18 mouse cellular contexts compared by ENCODE assay signal in the genomic region with DNA sequence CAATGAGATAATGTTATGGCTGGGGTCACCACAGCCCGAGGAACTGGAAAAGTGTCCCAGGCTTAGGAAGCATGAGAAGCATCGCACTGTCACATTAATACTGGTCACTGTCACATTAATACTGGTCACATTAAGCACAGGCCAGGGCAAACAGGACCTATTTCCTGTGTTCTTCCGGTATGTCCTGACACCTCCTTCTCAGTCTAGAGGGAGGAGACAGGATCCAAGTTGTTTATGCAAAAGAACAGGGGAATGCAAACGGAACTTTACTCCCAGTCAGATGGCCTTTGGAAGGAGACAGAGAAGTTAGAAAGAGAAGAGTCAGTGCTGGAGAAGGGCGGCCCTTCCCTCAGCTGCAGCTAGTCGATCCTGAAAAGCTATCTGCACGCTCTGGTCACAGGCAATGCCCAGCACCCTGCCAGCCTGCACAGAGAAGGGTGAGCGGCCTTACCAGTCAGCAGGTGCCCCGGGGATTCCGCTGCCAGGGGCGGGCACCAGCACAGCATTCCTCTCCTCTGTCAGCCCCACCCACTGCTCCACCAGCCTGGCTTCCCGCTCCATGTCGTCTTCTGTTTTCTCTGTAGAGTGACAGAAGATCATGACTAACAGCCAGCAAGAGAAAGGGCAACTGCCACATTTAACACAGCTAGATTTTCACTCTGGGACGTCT. TPM values are rescaled to one million over a fixed set of nuclear protein-coding genes. Genes with fewer than 3 reads are reported as not detected.
DNase-seq lines count a peak whose midpoint lies in the region; ATAC-seq and TF ChIP-seq lines count a peak whose summit lies in the region.
"Had no signal": no experiment of that assay in that cellular context is flagged by ENCODE, and none has a peak within 500 bp of the region (broad histone marks: within the 10 kb centered on the region; RNA-seq: fewer than 3 reads in every experiment).

No protein-coding gene starts in this region.

- no peak for ATAC-seq in intestine, embryonic 16.5 days
- ATAC-seq in intestine, embryonic 15.5 days = no peak
- ATAC-seq in lung, postnatal 0 days = peak; percentile 75
- no peak for ATAC-seq in forebrain, embryonic 16.5 days
- ATAC-seq: Patski had no signal

- H3K36me3 ChIP-seq in intestine, embryonic 16.5 days (ENCODE audit: control insufficient read depth, insufficient read depth, low read length) = peaks cover 16% of the 10 kb centered on the region
- H3K36me3 ChIP-seq in intestine, embryonic 15.5 days = peaks cover 13% of the 10 kb centered on the region
- H3K36me3 ChIP-seq in lung, postnatal 0 days (ENCODE audit: insufficient read depth, low read length) = peaks cover 28% of the 10 kb centered on the region; the same call in 1 of the 2 replicates
- peaks cover 4% of the 10 kb centered on the region; the same call in 1 of the 2 replicates for H3K36me3 ChIP-seq in forebrain, embryonic 16.5 days (ENCODE audit: control insufficient read depth, insufficient read depth)

- no peak overlapping the region for H3K9ac ChIP-seq in intestine, embryonic 16.5 days (ENCODE audit: low read depth, low read length)
- H3K9ac ChIP-seq in intestine, embryonic 15.5 days = no peak overlapping the region
- no peak overlapping the region for H3K9ac ChIP-seq in lung, postnatal 0 days (replicated peaks; ENCODE audit: low read depth)
- no peak overlapping the region for H3K9ac ChIP-seq in forebrain, embryonic 16.5 days (replicated peaks; ENCODE audit: low read depth, low read length)
- H3K9ac ChIP-seq: midbrain, embryonic 12.5 days had no signal

- DNase-seq in R1 (ENCODE audit: low read depth, low spot score) = peak; percentile 33
- DNase-seq in gastrocnemius, postnatal 25 days = peak; percentile 81
- DNase-seq in lung, postnatal 0 days (ENCODE audit: low spot score) = peak; percentile 50
- DNase-seq in layer of hippocampus, adult 8-10 months (ENCODE audit: low spot score in 2 of 2) = no peak
- no peak for DNase-seq in thymus, adult 18-20 months
- DNase-seq: adrenal gland, postnatal 10 days; cerebellum, adult 2 months; heart, postnatal 36 days; thymus, postnatal 25 days had no signal

- H3K27me3 ChIP-seq in intestine, embryonic 16.5 days (replicated peaks; ENCODE audit: control insufficient read depth, insufficient read depth, low read length) = no peaks in the 10 kb centered on the region
- H3K27me3 ChIP-seq in intestine, embryonic 15.5 days (replicated peaks) = no peaks in the 10 kb centered on the region
- H3K27me3 ChIP-seq in lung, postnatal 0 days (replicated peaks; ENCODE audit: insufficient read depth, low read length) = no peaks in the 10 kb centered on the region
- no peaks in the 10 kb centered on the region for H3K27me3 ChIP-seq in forebrain, embryonic 16.5 days (replicated peaks; ENCODE audit: control insufficient read depth, insufficient read depth, low read length)
- H3K27me3 ChIP-seq: midbrain, embryonic 12.5 days; Patski had no signal

- no peak for TF ChIP-seq CTCF in lung, postnatal 0 days (IDR thresholded peaks at IDR 0.05)

- peak overlapping the region; percentile 18; the same call in 1 of the 2 replicates for H3K27ac ChIP-seq in intestine, embryonic 16.5 days (ENCODE audit: low read length)
- H3K27ac ChIP-seq in intestine, embryonic 15.5 days = no peak overlapping the region
- peak overlapping the region; percentile 32; the same call in 1 of the 2 replicates for H3K27ac ChIP-seq in lung, postnatal 0 days (ENCODE audit: low read length)
- no peak overlapping the region for H3K27ac ChIP-seq in forebrain, embryonic 16.5 days (ENCODE audit: low read length)
- H3K27ac ChIP-seq: embryonic facial prominence, embryonic 10.5 days; forebrain, embryonic 10.5 days; left cerebral cortex, adult 2 months; midbrain, embryonic 12.5 days had no signal

- H3K4me3 ChIP-seq in intestine, embryonic 16.5 days (ENCODE audit: low read length) = no peak overlapping the region
- no peak overlapping the region for H3K4me3 ChIP-seq in intestine, embryonic 15.5 days (replicated peaks)
- H3K4me3 ChIP-seq in lung, postnatal 0 days (ENCODE audit: low read depth, low read length) = no peak overlapping the region
- H3K4me3 ChIP-seq in forebrain, embryonic 16.5 days (replicated peaks; ENCODE audit: low read length) = no peak overlapping the region
- H3K4me3 ChIP-seq: embryonic facial prominence, embryonic 10.5 days; forebrain, embryonic 10.5 days; left cerebral cortex, adult 2 months; midbrain, embryonic 12.5 days had no signal

- no peaks in the 10 kb centered on the region for H3K9me3 ChIP-seq in intestine, embryonic 16.5 days (ENCODE audit: control insufficient read depth, low read length)
- no peaks in the 10 kb centered on the region for H3K9me3 ChIP-seq in intestine, embryonic 15.5 days
- no peaks in the 10 kb centered on the region for H3K9me3 ChIP-seq in lung, postnatal 0 days (ENCODE audit: low read length)
- H3K9me3 ChIP-seq in forebrain, embryonic 16.5 days (ENCODE audit: control insufficient read depth, low read length) = no peaks in the 10 kb centered on the region
- H3K9me3 ChIP-seq: embryonic facial prominence, embryonic 10.5 days; midbrain, embryonic 12.5 days had no signal

- no peak overlapping the region for H3K4me2 ChIP-seq in intestine, embryonic 16.5 days (ENCODE audit: low read depth, low read length)
- no peak overlapping the region for H3K4me2 ChIP-seq in intestine, embryonic 15.5 days (replicated peaks)
- peak overlapping the region; percentile 22; the same call in 1 of the 2 replicates for H3K4me2 ChIP-seq in lung, postnatal 0 days (replicated peaks; ENCODE audit: low read depth, low read length)
- no peak overlapping the region for H3K4me2 ChIP-seq in forebrain, embryonic 16.5 days (ENCODE audit: low read length)
- H3K4me2 ChIP-seq: liver, embryonic 11.5 days; midbrain, embryonic 12.5 days had no signal

- peak; percentile 52 for TF ChIP-seq EP300 in lung, postnatal 0 days (IDR thresholded peaks at IDR 0.05)

- H3K4me1 ChIP-seq in intestine, embryonic 16.5 days (ENCODE audit: control insufficient read depth, insufficient read depth, low read length) = peaks cover 5% of the 10 kb centered on the region
- H3K4me1 ChIP-seq in intestine, embryonic 15.5 days (replicated peaks) = 0 out of 2 replicates have a peak, but pooled peaks cover 3% of the 10 kb centered on the region
- H3K4me1 ChIP-seq in lung, postnatal 0 days (ENCODE audit: insufficient read depth, low read depth, low read length) = peaks cover 7% of the 10 kb centered on the region; the same call in 1 of the 2 replicates
- H3K4me1 ChIP-seq in forebrain, embryonic 16.5 days (replicated peaks; ENCODE audit: control insufficient read depth, insufficient read depth, low read length) = no peaks in the 10 kb centered on the region
- H3K4me1 ChIP-seq: forebrain, embryonic 10.5 days; midbrain, embryonic 12.5 days had no signal

- WGBS in intestine, embryonic 16.5 days = 65% methylated on average over 14 of the region's 14 CpGs
- WGBS in intestine, embryonic 15.5 days = 52% methylated on average over 14 of the region's 14 CpGs
- 41% methylated on average over 14 of the region's 14 CpGs for WGBS in lung, postnatal 0 days
- 81% methylated on average over 14 of the region's 14 CpGs for WGBS in forebrain, embryonic 16.5 days

RNA-seq across cellular contexts. Expression of a gene that starts 49.0 kb away (rescaled TPM):
- 12.1 and 14.5 TPM in 2 replicates for polyA plus RNA-seq in intestine, embryonic 16.5 days (2015; fragmentation: Nextera tagmentation; extraction: Ambion mirVana)
- 20.3 and 21.4 TPM in 2 replicates for polyA plus RNA-seq in intestine, embryonic 15.5 days (2015; fragmentation: Nextera tagmentation; extraction: Ambion mirVana)
- total RNA-seq in gastrocnemius, postnatal 25 days (2021) = 10 to 100 TPM; 31.3 to 40.2 TPM
- polyA plus RNA-seq in lung, postnatal 0 days (2015; fragmentation: Nextera tagmentation; extraction: Ambion mirVana) = 14.0 and 16.9 TPM in 2 replicates
- total RNA-seq in layer of hippocampus, adult 8-10 months (2022) = 10 to 100 TPM; 47.5 to 57.8 (median 54.0) TPM
- polyA plus RNA-seq in forebrain, embryonic 16.5 days (2015; fragmentation: Nextera tagmentation; extraction: Ambion mirVana) = 21.7 and 25.9 TPM in 2 replicates

Comparison
In these comparisons a context has a peak if more than half of its experiments do, and no peak if none do; other contexts are left out.
1. H3K27ac ChIP-seq: peak in intestine, embryonic 16.5 days (single experiment) and lung, postnatal 0 days (single experiment); none in intestine, embryonic 15.5 days (single experiment) and forebrain, embryonic 16.5 days (single experiment).
2. DNase-seq: peak in R1 (single experiment), gastrocnemius, postnatal 25 days (single experiment) and lung, postnatal 0 days (single experiment); none in layer of hippocampus, adult 8-10 months (0 of 2) and thymus, adult 18-20 months (0 of 2).